Mouse (Mus musculus): ENCODE results near the gene Cct5.
"Not testable (repeated sequence)": the region's sequence is repeated elsewhere in the genome, so short reads cannot be mapped to it uniquely, and the experiment has no call there.

Cct5 gene

GRCm38 (mm10) chr15:31599834-31600233 lies 1.8 kb downstream of the Cct5 start:
- DNase-seq, result no peak

- no peak for DNase-seq
These were observed 6.0 kb downstream of the Cct5 start for GRCm38 (mm10) chr15:31595651-31596050.

DNA sequence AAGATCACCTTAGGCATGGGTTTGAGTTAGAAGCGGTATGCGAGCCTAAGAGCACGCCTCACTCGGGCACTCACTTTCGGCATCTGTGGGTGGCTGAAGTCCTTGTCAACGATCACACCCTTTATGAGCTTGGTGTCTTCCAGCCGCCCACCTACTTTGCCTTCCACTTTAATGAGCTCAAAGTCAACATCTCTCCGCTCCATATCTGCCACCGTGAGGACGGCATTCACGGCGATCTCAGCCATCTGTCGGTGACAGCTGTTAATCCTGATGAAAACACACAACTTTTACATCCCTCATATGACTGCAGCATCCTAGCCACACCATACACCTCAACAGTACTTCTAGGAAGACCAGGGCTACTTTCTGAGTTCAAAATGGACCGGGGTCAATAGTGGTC lies 7.3 kb downstream of the Cct5 start:
- no peak for DNase-seq

DNA sequence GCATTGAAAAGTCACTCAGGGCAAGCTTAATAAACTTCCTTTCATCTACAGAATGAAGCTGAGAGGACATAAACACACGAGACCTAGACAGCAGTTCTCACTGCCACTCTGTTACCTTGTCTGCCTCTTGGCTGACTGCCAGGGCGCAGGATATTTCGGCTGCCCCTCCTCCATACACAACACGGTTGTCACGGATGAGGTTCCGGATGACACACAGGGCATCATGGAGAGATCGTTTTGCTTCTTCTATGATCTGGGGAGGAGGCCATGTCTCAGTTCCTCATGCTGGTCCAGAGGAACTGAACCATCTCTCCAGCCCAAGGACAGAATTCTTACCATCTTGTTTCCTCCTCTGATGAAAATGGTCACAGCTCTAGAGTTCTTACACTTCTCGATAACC lies 9.1 kb downstream of the Cct5 start:
- no peak for DNase-seq

DNA sequence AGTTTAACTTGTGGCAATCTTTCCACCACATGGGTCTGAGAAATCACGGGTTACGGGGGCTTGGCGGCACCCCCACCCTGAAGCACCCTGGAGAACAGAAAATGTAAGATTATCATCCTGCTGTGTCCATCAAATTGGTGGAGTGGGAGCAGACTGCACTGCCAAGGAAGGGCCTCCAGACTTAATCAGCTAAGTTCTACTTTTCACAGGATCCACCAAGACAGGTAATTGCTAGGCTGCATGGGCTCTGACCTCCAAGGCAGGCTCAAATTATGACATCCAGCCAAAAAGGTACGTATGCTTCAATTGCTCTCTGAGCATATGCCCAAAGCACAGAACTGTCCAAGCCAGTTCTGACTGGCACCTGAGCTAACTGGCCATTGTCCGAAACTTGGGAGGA lies 11.4 kb downstream of the Cct5 start:
- no peak for DNase-seq

GRCm38 (mm10) chr15:31588989-31589640 lies 12.5 kb downstream of the Cct5 start:
- DNase-seq, result no peak

DNA sequence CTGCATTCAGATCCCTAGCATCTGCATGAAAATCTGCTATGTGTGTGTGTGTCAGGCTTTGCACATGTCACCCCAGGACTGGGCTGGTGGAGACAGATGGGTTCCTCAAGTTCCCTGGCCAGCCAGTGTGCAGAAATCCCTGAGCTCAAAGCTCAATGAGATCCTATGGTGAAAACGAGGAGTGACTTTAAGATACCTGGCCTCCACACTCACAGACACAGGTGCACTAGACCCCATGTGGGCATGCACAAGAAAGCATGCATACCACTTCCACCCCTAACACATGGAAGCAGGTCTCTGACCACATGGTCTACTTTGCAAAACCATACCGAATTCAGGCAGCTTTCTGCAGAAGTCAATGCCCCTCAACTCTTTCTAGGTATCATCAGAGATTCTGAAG lies 13.8 kb downstream of the Cct5 start:
- no peak for DNase-seq

GRCm38 (mm10) chr15:31586519-31586918 lies 15.1 kb downstream of the Cct5 start:
- peak; percentile 95 to 96 for DNase-seq

- no peak for DNase-seq
These were observed 15.5 kb downstream of the Cct5 start for GRCm38 (mm10) chr15:31586088-31586487.

- DNase-seq, result no peak
These were observed 16.4 kb downstream of the Cct5 start for GRCm38 (mm10) chr15:31585238-31585637.

GRCm38 (mm10) chr15:31583304-31584085 lies 18.1 kb downstream of the Cct5 start:
- no peak for DNase-seq

DNA sequence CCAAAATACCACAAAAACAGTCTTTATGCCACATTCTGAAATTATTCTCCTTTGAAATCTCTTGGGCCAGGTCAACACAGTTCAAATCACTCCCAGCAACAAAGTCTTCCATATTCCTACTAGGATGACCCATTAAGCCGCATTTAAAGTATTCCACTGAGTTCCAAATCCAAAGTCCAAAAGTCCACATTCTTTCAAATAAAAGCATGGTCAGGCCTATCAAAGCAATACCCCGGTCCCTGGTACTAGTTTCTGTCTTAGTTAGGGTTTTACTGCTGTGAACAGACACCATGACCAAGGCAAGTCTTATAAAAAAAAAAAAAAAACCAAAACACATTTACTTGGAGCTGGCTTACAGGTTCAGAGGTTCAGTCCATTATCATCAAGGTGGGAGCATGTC lies 20.5 kb downstream of the Cct5 start:
- not testable (repeated sequence) for DNase-seq

DNA sequence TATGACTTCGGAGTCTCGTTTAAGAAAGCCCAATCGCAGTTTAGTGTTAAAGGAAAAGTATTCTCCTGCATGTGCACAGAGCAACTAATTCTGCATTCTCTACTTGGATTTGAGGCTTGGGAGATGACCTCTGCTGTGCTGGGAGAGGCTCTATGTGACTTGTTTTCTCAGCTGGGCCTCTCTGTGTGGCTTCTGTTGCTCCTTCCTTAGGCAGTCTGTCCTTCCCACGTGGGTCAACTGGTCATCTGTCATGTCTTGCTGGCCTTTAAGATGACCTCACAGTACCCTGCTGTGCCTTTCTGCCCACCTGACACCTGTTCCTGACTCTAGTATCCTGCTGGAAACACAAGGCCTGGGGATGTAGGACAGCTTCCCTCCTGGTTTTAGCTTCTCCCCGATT lies 25.5 kb downstream of the Cct5 start:
- no peak for DNase-seq

DNA sequence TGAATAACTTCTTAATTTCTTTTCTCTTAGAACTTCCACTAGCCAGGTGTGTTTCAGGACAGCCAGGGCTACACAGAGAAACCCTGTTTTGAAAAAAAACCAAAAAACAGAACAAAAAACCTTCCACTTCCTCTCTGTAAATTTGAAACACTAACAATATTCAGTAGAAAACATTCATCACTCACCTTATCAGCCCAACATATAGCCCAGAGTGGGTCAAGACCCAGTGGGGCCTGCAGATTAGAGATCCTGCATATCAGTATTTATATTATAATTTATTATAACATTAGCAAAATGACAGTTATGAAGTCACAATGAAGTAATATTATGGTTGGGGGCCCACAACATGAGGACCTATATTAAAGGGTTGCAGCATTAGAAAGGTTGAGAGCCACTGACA lies 27.9 kb downstream of the Cct5 start:
- no peak for DNase-seq

DNA sequence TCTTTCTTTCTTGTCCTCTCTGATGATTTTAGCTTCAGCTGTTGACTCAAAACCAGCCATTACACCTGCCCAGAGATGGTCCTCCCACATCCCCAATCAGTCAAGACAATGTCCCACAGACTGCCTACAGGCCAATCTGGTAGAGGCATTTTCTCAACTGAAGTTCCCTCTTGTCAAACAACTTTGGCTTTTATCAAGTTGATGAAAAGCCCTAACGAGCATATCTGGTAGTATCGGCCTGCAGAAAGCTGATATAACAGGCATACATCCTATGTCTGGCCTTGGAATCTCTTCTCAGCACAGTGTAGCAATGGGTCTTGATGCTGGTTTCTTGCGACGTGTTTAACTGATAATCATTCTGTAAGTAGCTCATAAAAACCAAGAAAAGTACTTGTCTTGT lies 28.3 kb downstream of the Cct5 start:
- no peak for DNase-seq

DNA sequence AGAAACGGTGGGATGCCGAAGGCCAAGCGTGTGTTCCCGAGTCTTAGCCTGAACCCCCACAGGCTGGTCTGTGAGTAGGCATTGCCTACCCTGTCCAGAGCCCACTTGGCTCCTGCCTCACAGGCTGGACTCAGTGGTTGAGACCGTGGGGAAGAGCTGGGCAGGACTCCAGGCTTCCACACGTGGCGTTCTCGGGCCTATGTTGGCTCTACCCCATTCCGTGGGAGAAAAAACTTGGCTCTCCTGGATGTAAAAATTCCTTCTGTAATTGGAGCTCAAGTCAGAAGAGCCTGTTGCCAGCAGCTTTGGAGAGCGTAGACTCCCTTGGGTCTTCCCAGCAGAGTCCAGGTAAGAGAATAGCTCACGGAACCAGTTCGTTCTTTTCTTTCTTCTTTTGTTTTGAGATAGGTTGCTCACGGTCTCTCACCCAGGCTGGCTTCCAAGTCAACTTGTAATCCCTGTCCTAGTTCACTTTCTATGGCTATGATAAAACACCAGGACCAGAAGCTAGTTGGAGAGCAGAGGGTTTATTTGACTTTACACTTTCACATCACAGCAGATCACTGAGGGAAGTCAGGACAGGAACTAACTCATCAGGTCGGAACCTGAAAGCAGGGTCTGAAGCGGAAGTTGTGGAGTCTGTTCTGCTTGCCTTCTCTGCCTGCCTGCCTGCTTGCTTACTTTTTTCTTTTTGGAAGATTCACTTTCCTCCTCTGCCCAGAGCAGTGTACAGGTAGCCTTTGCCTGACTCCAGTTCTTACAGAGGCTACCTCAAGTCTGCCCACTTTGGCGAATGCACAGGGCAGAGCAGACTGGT lies 29.5 kb downstream of the Cct5 start:
- peak; percentile 29 to 54 for DNase-seq

- DNase-seq, result no peak
These were observed 30.6 kb downstream of the Cct5 start for GRCm38 (mm10) chr15:31570959-31571358.

GRCm38 (mm10) chr15:31569325-31570022 lies 32.1 kb downstream of the Cct5 start:
- peak; percentile 46 to 57 for DNase-seq

GRCm38 (mm10) chr15:31568581-31568996 lies 33.0 kb downstream of the Cct5 start:
- peak; percentile 19 to 41 for DNase-seq

DNA sequence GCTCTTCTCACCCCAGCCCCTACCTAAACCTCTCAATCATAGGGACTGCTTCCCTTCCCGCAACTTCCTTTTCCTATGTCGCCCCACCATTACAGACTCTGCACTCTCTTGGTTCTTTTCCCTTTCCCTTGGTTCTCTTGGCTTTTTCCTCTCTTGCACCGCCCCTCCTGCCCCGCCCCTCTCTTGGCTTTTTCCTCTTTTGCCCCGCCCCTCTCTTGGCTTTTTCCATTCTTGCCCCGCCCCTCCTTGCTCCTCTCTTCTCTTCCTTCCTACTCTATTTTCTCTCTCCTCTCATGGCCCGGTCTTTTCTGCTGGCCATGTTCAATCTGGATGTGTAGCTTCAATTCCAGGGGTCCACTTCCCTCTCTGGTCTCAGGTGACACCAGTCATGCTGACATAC lies 34.2 kb downstream of the Cct5 start:
- no peak for DNase-seq

DNA sequence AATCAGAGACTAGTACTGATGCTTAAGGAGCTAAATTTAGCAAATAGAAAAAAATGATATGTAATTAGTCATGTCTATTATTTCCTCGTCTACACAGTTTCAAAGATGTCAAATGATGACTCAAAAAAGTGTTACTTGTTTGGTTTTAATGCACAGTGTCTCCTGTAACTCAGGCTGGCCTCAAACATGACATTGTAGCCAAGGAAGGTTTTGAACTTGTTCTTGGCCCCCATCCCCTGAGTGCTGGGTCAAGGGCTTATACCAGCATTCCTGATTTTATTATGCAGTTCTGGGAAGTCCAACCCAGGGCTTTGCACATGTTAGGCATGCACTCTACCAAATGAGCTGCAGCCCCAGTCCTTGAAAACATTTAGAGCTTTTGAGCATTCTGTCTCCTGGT lies 35.8 kb downstream of the Cct5 start:
- no peak for DNase-seq

DNA sequence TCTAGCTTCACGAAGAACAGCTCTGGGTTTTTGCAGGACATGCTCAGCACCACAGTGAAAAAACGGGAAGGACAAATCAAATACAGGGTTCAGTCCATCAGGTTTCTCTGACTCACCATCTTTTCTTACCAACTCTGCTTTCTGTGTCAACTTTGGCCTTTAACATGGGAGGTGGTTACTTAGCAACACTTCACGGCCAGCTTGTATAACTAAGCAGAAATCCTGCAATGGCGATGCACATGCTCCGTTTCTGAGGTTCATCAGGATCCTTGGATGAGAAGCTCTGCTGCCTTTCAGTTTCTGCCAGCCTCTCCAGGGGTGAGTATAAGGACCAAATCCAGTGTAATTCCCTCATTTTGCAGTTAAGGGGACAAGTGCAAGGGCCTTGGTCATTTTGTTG lies 36.4 kb downstream of the Cct5 start, which contains the start of gene Cmbl:
Cmbl (plus strand) TSS at position 206 of the 400 bp plus-strand sequence.
- DNase-seq, result no peak

All from cerebellum, postnatal 10 days (tissue).